Mouse (Mus musculus) brown adipose tissue, adult 24 weeks (tissue): ENCODE results near the gene Drd4. TPM values are rescaled to one million over a fixed set of nuclear protein-coding genes. Genes with fewer than 3 reads are reported as not detected.

Experiments
- H3K27ac ChIP-seq: fragments of 200-500 bp; replicated peaks from 2 replicates; pipeline ENCODE4 v1.5.1; 2012; ENCODE audit warnings: low read depth, mild to moderate bottlenecking, low read length
- H3K4me1 ChIP-seq: fragments of 200-500 bp; 2 replicates; pipeline ENCODE4 v1.6.1; 2012; ENCODE audit warnings: low read length, mixed read lengths; ENCODE audit not compliant: control insufficient read depth, insufficient read depth, insufficient read length
- H3K4me3 ChIP-seq: fragments of 200-500 bp; 2 replicates; pipeline ENCODE4 v1.5.1; 2012; ENCODE audit warnings: low read depth, mild to moderate bottlenecking, low read length, moderate library complexity; ENCODE audit not compliant: insufficient read depth
- polyA plus RNA-seq: library from polyadenylated mRNA; stranded (reverse); fragments of >200 nt; gene quantifications from 2 replicates; pipeline ENCODE4 v1.2.4, GENCODE M21; 2012; ENCODE audit not compliant: missing spikeins, insufficient read depth, insufficient read length

Drd4 gene
- polyA plus RNA-seq, 1 experiment, result not detected

DNA sequence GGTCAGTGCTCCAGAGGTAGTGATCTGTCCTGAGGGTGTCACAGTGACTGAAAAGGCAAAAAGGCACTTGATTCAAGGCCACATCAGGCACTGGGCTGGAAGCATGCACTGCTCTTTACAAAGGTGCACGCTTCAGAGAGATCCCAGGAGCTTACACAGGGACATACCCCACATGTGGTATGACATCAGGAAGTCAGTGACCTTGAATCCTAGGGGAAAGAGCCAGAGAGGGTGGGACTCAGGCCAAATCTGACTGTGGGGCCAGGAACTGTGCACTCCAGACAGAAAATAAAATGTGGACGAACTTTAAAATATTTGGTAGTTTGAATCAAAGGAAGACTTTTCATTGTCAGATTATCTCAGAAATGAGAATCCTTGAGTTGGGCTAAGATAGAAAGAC is 22.6 kb downstream of the Drd4 start:
- no peak overlapping the region for H3K27ac ChIP-seq
- no peaks in the 10 kb centered on the region for H3K4me1 ChIP-seq
- H3K4me3 ChIP-seq, result no peak overlapping the region

DNA sequence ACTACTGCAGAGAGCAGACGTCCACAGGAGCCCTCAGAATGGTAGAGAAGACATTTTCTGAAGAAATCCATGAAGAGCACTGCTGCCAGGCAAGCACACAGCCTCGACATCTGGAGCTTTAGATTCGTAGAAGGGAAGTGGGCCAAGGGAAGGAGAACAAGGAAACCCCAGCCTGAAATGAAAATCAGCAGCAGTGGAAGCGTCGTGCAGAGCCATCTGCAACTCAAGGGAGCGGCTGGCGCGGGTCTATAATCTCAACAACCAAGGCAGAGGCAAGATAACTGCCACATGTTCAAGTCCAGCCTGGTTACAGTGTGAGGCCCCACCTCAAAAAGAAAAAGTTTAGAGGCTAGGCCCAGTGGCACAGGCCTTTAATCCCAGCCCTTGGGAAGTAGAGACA is 23.3 kb downstream of the Drd4 start:
- Histone ChIP-seq H3K27ac (no peak overlapping the region), H3K4me1 (no peaks in the 10 kb centered on the region), H3K4me3 (no peak overlapping the region)

DNA sequence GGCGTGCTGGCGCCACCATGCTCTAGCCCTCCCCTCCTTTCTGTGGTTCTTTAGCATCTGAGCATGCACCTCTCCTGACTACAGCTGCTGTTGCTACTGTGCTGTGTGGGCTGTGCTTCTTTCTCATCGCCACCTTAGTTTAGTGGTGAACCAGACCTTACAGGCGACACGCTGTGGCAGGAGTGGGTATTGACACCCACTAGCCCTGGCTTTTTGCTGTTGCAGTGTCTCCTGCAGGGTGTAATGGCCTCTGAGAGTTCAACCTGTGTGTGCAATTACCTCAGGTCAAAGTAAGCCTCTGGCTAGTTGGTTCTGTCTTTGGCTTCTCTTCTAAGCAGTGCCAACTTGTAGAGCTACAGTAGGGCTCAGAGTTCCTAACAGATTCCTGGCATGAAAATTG is 24.2 kb downstream of the Drd4 start:
- no peak overlapping the region for H3K27ac ChIP-seq
- no peak overlapping the region for H3K4me3 ChIP-seq
- H3K4me1 ChIP-seq, result no peaks in the 10 kb centered on the region

DNA sequence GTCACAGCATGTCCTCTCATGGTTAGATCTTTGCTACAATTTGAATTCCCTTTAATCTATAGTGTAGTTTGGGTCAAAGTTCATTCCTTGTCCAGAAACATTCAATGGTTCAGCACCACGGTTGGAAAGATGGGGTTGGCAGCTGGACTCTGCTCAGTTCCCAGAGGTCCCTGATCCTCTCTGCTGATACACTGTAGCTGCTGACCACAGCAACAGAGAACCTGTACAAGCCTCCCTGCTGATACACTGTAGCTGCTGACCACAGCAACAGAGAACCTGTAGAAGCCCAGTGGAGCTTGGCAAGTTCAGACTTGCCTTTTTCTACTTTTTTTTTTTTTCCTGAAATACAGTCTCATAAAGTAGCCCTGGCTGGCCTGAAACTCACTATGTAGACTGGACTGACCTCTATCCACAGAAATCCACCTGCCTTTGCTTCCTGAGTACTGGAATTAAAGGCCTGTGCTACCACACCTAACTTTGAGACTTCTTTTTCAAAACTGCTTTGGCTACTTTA is 25.9 kb downstream of the Drd4 start:
- H3K4me1 ChIP-seq, result no peaks in the 10 kb centered on the region
- no peak overlapping the region for H3K4me3 ChIP-seq
- no peak overlapping the region for H3K27ac ChIP-seq

DNA sequence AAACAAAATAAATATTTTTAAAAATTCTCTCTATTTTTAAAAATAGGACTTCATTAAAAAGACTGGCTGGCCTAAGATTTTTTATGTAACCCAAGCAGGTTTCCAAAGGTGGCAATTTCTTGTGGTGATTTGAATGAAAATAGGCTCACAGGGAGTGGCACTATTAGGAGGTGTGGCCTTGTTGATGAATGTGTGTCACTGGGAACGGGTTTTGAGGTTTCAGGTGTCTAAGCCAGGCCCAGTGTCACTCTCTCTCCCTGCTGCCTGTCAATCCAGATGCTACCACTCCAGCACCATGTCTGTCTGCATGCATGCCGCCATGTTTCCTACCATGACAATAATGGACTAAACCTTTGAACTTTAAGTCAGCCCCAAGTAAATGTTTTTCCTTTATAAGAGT is 27.6 kb downstream of the Drd4 start:
- Histone ChIP-seq H3K27ac (no peak overlapping the region), H3K4me1 (no peaks in the 10 kb centered on the region), H3K4me3 (no peak overlapping the region)

DNA sequence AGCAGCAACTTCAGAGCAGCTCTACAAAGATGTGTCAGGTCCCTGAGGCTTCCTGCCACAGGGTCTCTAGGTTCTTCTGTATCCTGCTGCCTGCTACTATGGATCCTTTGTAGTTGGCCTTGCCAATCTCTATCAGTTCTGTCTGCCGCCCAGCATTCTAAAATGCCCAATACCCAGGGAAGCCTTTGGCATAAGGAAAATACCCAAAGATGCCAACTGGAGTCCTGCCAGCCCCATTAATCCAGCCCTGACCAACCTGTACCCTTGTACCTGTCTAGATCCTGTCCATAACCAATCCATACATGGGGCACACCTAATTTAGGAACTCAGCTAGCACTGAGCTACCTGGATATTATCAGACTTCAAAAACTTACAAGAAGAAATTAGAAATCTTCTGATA is 32.9 kb downstream of the Drd4 start:
- Histone ChIP-seq H3K4me1 (peaks cover 16% of the 10 kb centered on the region), H3K27ac (no peak overlapping the region)

DNA sequence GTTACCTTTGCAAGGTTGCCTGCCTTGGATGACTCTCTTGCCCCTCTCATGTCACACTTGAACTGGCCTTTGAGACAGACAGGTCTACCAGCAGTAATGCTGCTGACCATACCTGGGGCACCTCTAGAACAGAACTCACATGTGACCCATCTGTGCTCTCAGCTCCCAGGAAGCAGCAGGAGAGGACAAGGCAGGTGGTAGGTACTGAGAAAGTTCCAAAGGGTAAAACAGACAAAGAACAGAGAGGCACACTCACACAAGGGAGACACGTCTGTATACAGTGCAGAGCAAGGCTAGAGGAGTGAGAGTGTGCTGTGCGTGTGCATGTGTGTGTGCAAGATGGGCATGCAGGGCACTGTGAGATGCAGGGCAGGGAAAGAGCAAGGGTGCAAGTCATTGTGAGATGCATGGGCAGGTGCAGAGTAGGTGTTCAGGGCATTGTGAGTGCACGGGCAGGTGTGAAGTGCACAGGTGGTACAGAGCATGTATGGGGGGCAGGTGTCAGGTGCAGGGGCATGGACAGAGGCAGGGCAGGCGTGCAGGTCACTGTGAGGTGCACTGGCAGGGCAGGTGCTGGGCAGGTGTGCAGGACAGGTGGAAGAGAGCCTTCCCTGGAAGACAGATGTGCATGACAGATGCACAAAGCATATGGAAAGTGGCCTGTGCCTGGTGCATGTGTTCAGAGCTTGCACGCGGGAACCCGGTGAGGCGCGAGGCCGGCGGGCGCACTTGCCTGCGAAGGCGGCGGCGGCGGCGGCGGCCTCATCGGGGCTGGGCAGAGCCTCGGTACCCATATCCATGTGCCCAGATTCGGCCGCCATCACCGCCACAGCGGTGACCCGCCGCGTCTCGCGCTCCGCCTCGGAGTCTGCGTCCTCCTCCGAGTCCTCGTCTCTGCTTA is 35.0 kb downstream of the Drd4 start:
- peak overlapping the region; percentile 75 for H3K4me3 ChIP-seq
- peak overlapping the region; percentile 38 for H3K27ac ChIP-seq
- H3K4me1 ChIP-seq, result peaks cover 16% of the 10 kb centered on the region

More for the DNA sequence above, 32.9 kb downstream of the Drd4 start:
- no peak overlapping the region for H3K4me3 ChIP-seq

DNA sequence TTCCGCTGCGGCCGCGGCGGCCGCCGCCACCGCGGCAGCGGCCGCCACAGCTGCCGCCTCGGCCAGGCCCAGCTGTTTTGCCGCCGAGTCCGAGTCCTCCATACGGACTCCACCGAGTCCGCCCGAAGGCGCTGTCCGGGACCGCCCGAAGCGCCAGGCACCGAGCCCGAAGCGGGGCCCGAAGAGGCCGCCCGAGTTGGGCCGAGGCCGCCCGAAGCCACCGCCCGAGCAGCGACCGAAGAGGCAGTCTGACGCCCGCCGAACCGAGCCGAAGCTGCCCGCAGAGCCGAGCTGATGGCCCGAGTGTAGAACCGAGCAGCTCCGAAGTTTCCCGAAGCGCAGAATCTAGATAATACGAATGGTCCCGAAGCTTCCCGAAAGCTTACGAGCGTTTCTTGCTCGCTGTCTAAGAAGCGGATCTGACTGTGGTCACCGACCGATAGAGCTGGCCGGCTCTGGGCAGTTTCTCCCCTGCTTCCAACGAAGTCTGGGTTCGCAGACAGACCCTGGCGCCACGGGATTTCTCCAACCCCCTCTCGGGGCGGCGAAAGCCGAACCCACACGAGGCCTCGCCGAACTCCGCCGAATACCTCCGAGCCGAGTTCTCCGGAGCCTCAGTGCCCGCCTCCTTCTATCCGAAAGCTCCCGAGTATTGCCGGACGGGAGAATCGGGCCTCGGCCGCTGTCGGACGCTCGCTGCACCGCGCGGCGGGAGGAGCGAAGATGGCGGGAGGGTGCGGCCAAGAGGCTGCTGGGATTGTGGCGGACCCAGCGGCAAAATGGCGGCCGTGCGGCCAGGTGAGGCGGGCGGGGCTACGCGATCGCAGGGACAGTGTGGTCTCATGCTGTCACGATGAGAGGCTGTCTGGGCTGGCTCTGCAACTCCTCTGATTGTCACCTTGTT is 35.9 kb downstream of the Drd4 start, which contains the start of the genes Deaf1 and Tmem80:
Gene Deaf1 (minus strand): TSS at position 222 of the 904 bp plus-strand sequence.
Gene Tmem80 (plus strand): TSS at position 271 of the 904 bp plus-strand sequence.
- H3K4me3 ChIP-seq, result peak within 1 kb of the TSS; percentile 75
- H3K27ac ChIP-seq, result peak within 1 kb of the TSS; percentile 99
- peaks cover 16% of the 10 kb centered on the region for H3K4me1 ChIP-seq

DNA sequence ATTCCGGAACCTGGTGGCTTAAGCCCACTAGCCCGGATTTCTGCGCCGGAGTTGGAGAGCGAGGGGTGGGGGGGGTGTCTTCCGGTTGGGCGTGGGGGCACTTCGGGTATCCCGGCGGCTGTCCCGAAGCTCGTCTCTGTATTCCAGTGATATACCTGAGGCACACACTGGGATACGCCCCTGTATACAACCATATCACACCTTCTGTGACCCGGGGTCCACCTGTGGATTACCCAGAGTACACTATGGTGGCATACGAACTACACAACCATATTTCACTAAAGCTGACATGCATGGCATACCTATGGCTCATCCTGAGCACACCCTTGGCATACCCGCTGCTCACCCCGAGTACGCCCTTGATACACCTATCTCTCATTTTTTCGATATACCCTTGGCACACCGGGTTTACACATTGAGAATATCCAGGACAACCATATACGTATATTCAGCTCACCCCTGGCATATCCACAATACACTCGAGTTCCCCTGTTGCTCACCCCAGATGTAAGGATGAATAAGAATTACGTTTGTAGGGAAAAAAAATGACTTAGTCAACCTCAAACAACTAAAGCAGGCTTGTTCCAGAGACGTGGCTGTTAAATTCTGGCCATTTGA is 36.7 kb downstream of the Drd4 start:
- Histone ChIP-seq H3K4me3 (peak overlapping the region; percentile 75), H3K4me1 (peaks cover 16% of the 10 kb centered on the region), H3K27ac (peak overlapping the region; percentile 86)

DNA sequence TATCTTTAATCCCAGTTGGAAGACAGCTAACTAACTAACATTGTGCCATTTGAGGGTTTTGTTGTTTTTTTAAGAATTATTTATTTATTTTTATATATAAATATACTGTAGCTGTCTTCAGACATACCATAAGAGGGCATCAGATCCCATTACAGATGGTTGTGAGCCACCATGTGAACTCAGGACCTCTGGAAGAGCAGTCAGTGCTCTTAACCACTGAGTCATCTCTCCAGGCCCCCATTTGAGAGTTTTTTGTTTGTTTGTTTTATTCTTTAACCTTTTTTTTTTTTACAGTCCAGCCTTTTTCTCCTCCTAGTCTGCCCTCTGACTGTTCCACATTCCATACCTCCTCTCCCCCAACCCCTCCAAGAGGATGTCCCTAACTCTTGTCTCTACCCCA is 38.9 kb downstream of the Drd4 start:
- Histone ChIP-seq H3K27ac (no peak overlapping the region), H3K4me1 (peaks cover 20% of the 10 kb centered on the region), H3K4me3 (no peak overlapping the region)

DNA sequence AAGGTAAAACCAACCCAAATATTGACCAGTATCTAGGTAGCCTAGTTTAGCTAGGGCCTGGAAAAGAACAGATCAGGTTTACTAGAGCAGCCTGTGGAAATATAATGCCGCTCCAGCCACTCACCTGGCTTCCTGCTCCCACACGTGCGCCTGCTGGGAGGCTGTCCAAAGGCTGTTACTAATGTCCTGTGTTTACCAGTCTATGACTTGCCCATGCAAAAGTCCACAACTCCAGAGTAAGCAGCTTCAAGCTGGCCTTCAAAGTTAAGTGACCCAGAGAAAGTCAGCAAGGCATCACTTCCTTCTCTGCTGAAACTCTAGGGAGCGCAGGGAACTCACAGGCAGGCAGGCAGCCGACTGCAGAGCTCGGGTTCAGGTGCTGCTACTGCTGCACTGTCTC is 40.2 kb downstream of the Drd4 start:
- H3K27ac ChIP-seq, result no peak overlapping the region

DNA sequence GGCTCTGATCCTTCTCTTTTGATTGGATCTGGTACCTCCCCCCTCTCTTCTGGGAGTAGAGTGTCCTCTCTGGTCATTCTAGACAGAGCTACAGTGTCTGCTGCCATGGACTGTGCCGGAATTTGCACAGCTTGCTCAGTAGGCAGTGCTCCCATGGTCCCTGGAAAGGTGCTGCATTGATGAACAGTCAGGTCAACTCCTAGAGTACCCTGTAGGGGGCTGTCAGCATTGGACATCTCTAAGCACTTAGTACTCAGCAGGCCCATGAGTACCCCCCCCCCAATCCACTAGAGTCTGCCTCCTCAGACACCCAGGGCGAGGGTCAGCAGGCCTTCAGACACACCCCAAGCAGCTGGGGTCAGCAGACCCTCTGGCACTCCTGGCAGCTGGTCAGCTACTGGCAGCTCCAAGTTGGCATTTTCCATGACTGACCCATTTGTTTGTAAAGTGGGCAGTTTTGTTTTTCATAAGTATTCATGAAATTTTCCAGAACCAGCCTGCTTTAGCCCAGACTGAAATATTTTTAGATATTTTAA is 43.3 kb downstream of the Drd4 start:
- no peak overlapping the region for H3K27ac ChIP-seq
- peaks cover 30% of the 10 kb centered on the region for H3K4me1 ChIP-seq
- no peak overlapping the region for H3K4me3 ChIP-seq

More for the DNA sequence above, 40.2 kb downstream of the Drd4 start:
- Histone ChIP-seq H3K4me1 (peaks cover 12% of the 10 kb centered on the region), H3K4me3 (no peak overlapping the region)

DNA sequence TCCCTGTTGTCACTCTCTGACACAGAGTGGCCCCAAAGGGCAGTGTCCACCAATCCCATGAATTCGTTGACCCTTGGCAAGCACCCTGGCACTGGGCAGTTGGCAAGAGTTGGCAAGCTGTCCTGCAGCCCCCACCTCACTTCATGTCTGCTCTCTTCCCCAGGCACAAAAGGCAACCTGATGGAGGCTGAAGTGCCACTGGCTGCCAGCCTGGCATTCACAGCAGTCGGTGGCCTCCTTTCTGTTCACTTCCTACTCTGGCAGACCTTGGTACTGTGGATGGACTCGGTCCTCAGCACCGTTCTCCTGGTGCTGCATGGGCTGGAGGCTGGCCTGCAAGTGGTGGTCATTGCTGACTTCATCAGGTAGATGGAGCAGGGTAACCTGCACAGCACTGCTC is 43.9 kb downstream of the Drd4 start:
- H3K27ac ChIP-seq, result no peak overlapping the region

DNA sequence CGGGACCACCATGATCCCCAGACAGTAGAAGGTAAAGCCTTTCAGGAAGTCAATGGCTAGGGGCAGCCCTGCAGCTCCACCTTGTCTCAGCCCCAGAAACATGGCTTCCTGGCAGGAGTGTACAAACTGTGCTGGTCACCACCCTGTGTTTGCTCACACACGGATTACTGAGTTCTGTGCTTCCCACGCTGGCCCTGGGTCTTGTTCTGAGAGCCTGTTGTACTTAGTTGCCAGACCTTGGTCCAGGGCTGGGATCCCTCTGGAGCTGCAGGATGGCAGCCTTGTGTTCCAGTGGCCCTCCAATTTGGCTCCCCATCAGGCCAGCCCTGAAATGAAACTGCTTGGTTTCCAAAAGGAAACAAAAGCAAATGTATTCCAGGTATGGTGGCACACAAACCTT is 44.5 kb downstream of the Drd4 start:
- H3K27ac ChIP-seq, result no peak overlapping the region
- peaks cover 34% of the 10 kb centered on the region for H3K4me1 ChIP-seq
- H3K4me3 ChIP-seq, result no peak overlapping the region

More for the DNA sequence above, 43.9 kb downstream of the Drd4 start:
- Histone ChIP-seq H3K4me1 (peaks cover 34% of the 10 kb centered on the region), H3K4me3 (no peak overlapping the region)
